Mouse (Mus musculus) MEL (cell line): Measurements from ENCODE around the gene Macrod2.

ENCODE experiments used
- CHD1 ChIP-seq: IDR thresholded peaks from 2 replicates; pipeline ENCODE4 v1.6.1; 2012; ENCODE audit warnings: low read depth, mild to moderate bottlenecking, inconsistent platforms, low read length, improper control_type of control experiment
- CTCF ChIP-seq, 3 experiments: IDR thresholded peaks in 2 of 3; conservative IDR thresholded peaks in 1 of 3; 2 replicates each; pipeline ENCODE4 v1.5.1; 2011 to 2012; ENCODE audit warnings: low read length in 3 of 3, low read depth in 2 of 3, mild to moderate bottlenecking in 2 of 3, improper control_type of control experiment in 1 of 3, inconsistent platforms in 1 of 3, mixed read lengths in 1 of 3, moderate library complexity in 1 of 3; ENCODE audit not compliant: control insufficient read depth in 1 of 3, insufficient read depth in 1 of 3, poor library complexity in 1 of 3, severe bottlenecking in 1 of 3
- ELF1 ChIP-seq: IDR thresholded peaks from 2 replicates; pipeline ENCODE4 v1.6.1; 2014; ENCODE audit warnings: low read depth, mild to moderate bottlenecking, inconsistent platforms, low read length, improper control_type of control experiment, moderate library complexity
- GATA1 ChIP-seq: IDR thresholded peaks from 2 replicates; pipeline ENCODE4 v1.6.1; 2011; ENCODE audit warnings: low read depth, low read length, improper control_type of control experiment
- HCFC1 ChIP-seq: IDR thresholded peaks from 2 replicates; pipeline ENCODE4 v1.6.1; 2012; ENCODE audit warnings: low read depth, mild to moderate bottlenecking, inconsistent platforms, low read length, improper control_type of control experiment, moderate library complexity
- MAX ChIP-seq: IDR thresholded peaks from 2 replicates; pipeline ENCODE4 v1.6.1; 2011; ENCODE audit warnings: low read length, improper control_type of control experiment
- MXI1 ChIP-seq: IDR thresholded peaks from 2 replicates; pipeline ENCODE4 v1.6.1; 2011; ENCODE audit warnings: mild to moderate bottlenecking, low read depth, low read length, improper control_type of control experiment
- NRF1 ChIP-seq: IDR thresholded peaks from 2 replicates; pipeline ENCODE4 v1.6.1; 2014; ENCODE audit warnings: low read depth, mild to moderate bottlenecking, inconsistent platforms, low read length, improper control_type of control experiment, moderate library complexity; ENCODE audit not compliant: poor library complexity, insufficient read depth, severe bottlenecking
- POLR2A ChIP-seq, 2 experiments: IDR thresholded peaks; 2 replicates each; pipeline ENCODE4 v1.6.1; 2011 to 2012; ENCODE audit warnings: low read length in 2 of 2, mild to moderate bottlenecking in 2 of 2, control low read depth in 1 of 2, improper control_type of control experiment in 1 of 2, low read depth in 1 of 2, moderate library complexity in 1 of 2; ENCODE audit not compliant: control insufficient read depth in 1 of 2, insufficient read depth in 1 of 2, poor library complexity in 1 of 2
- TAL1 ChIP-seq: IDR thresholded peaks from 2 replicates; pipeline ENCODE4 v1.6.1; 2012; ENCODE audit warnings: mild to moderate bottlenecking, inconsistent platforms, low read length, moderate library complexity, mixed read lengths
- UBTF ChIP-seq: IDR thresholded peaks from 2 replicates; pipeline ENCODE4 v1.6.1; 2012; ENCODE audit warnings: low read depth, mild to moderate bottlenecking, inconsistent platforms, low read length, improper control_type of control experiment, moderate library complexity, borderline replicate concordance; ENCODE audit not compliant: insufficient read depth
- USF1 ChIP-seq: IDR thresholded peaks from 2 replicates; pipeline ENCODE4 v1.6.1; 2014; ENCODE audit warnings: low read depth, mild to moderate bottlenecking, inconsistent platforms, low read length, improper control_type of control experiment, moderate library complexity
- ZC3H11A ChIP-seq: IDR thresholded peaks from 2 replicates; pipeline ENCODE4 v1.6.1; 2012; ENCODE audit warnings: low read depth, mild to moderate bottlenecking, inconsistent platforms, low read length, improper control_type of control experiment
- ZNF384 ChIP-seq: IDR thresholded peaks from 2 replicates; pipeline ENCODE4 v1.6.1; 2012; ENCODE audit warnings: low read depth, mild to moderate bottlenecking, inconsistent platforms, low read length, improper control_type of control experiment

GRCm38 (mm10) chr2:141859220-141859619 is 1464.1 kb downstream of the Macrod2 start:
- no peak for TF ChIP-seq USF1
- TF ChIP-seq POLR2A (IDR thresholded peaks at IDR 0.05; ENCODE audit: control insufficient read depth in 1 of 2, insufficient read depth in 1 of 2, low read depth in 1 of 2, low read length in 2 of 2, poor library complexity in 1 of 2): no peak
- TF ChIP-seq CHD1: no peak
- TF ChIP-seq GATA1: no peak
- TF ChIP-seq CTCF (IDR thresholded peaks at IDR 0.05 in 2 of 3, conservative IDR thresholded peaks at IDR 0.05 in 1 of 3; ENCODE audit: control insufficient read depth in 1 of 3, insufficient read depth in 1 of 3, low read depth in 2 of 3, low read length in 3 of 3, poor library complexity in 1 of 3, severe bottlenecking in 1 of 3): no peak
- TF ChIP-seq ZNF384: no peak
- no peak for TF ChIP-seq ELF1
- TF ChIP-seq TAL1: no peak
- no peak for TF ChIP-seq NRF1
- no peak for TF ChIP-seq MXI1
- TF ChIP-seq ZC3H11A: no peak
- no peak for TF ChIP-seq UBTF
- TF ChIP-seq HCFC1: no peak
- no peak for TF ChIP-seq MAX
